Mouse (Mus musculus) intestine, postnatal 0 days (tissue): ENCODE results near the gene Efcc1. TPM values are rescaled to one million over a fixed set of nuclear protein-coding genes. Genes with fewer than 3 reads are reported as not detected.

Experiments used
- ATAC-seq: fragments of 200-750 bp; cut with Nextera tagmentation; 2 replicates; pipeline ENCODE4 v1.8.0; 2017; ENCODE audit warnings: mild to moderate bottlenecking, moderate TSS enrichment, moderate library complexity
- H3K27ac ChIP-seq: fragments of 300-500 bp; sonication (generic); 2 replicates; pipeline ENCODE4 v1.5.1; 2014; ENCODE audit warnings: mild to moderate bottlenecking, low read depth, low read length, moderate library complexity
- H3K27me3 ChIP-seq: fragments of 300-500 bp; sonication (generic); replicated peaks from 2 replicates; pipeline ENCODE4 v1.6.1; 2014; ENCODE audit warnings: low read length, mixed read lengths; ENCODE audit not compliant: control insufficient read depth, insufficient read depth
- H3K36me3 ChIP-seq: fragments of 300-500 bp; sonication (generic); 2 replicates; pipeline ENCODE4 v1.6.1; 2014; ENCODE audit warnings: mild to moderate bottlenecking, moderate library complexity; ENCODE audit not compliant: control insufficient read depth, insufficient read depth
- H3K4me1 ChIP-seq: fragments of 300-500 bp; sonication (generic); replicated peaks from 2 replicates; pipeline ENCODE4 v1.6.1; 2014; ENCODE audit warnings: antibody characterized with exemption, low read length, mixed read lengths; ENCODE audit not compliant: control insufficient read depth, insufficient read depth
- H3K4me2 ChIP-seq: fragments of 300-500 bp; sonication (generic); replicated peaks from 2 replicates; pipeline ENCODE4 v1.6.1; 2014; ENCODE audit warnings: low read depth, mild to moderate bottlenecking, moderate library complexity
- H3K4me3 ChIP-seq: fragments of 300-500 bp; sonication (generic); 2 replicates; pipeline ENCODE4 v1.5.1; 2014; ENCODE audit warnings: low read depth, low read length
- H3K9ac ChIP-seq: fragments of 300-500 bp; sonication (generic); 2 replicates; pipeline ENCODE4 v1.6.1; 2014; ENCODE audit warnings: mild to moderate bottlenecking, low read depth, low read length
- H3K9me3 ChIP-seq: fragments of 300-500 bp; sonication (generic); 2 replicates; pipeline ENCODE4 v1.6.1; 2016; ENCODE audit warnings: mixed run types; ENCODE audit not compliant: control insufficient read depth
- CTCF ChIP-seq: sonication (generic); IDR thresholded peaks from 2 replicates; pipeline ENCODE4 v1.5.1; 2016; ENCODE audit warnings: low read depth, mild to moderate bottlenecking, control low read depth, antibody characterized with exemption, moderate library complexity
- WGBS: fragments of 180-500 bp; shearing (Covaris S2); extraction: QIAGEN DNeasy Blood & Tissue Kit; methylation state at CpG from one replicate; pipeline ENCODE4 v1.1.7; 2014; 5-methylcytosine and 5-hydroxymethylcytosine counted together
- polyA plus RNA-seq: library from polyadenylated mRNA; unstranded; fragments of >200 nt; fragmentation: Nextera tagmentation; extraction: Ambion mirVana; gene quantifications from 2 replicates; pipeline ENCODE4 v1.2.1, GENCODE M21; 2015

Efcc1 gene
- polyA plus RNA-seq, 1 experiment from 2014 or later, result 0.86 TPM

GRCm38 (mm10) chr6:87748078-87748477, 17.4 kb downstream of the Efcc1 start:
- Histone ChIP-seq H3K4me3 (no peak overlapping the region), H3K27me3 (no peaks in the 10 kb centered on the region), H3K4me2 (no peak overlapping the region), H3K27ac (no peak overlapping the region), H3K9me3 (no peaks in the 10 kb centered on the region), H3K4me1 (0 out of 2 replicates have a peak, but pooled peaks cover 3% of the 10 kb centered on the region), H3K36me3 (no peaks in the 10 kb centered on the region), H3K9ac (no peak overlapping the region)
- WGBS, result 84% methylated on average over 2 of the region's 2 CpGs
- TF ChIP-seq CTCF, result no peak
- no peak for ATAC-seq

- 83% methylated on average over 6 of the region's 6 CpGs for WGBS
- Histone ChIP-seq H3K9ac (no peak overlapping the region), H3K9me3 (no peaks in the 10 kb centered on the region), H3K36me3 (no peaks in the 10 kb centered on the region), H3K27ac (no peak overlapping the region), H3K4me3 (no peak overlapping the region), H3K4me1 (0 out of 2 replicates have a peak, but pooled peaks cover 3% of the 10 kb centered on the region), H3K4me2 (no peak overlapping the region), H3K27me3 (no peaks in the 10 kb centered on the region)
- ATAC-seq, result no peak
- TF ChIP-seq CTCF, result no peak
These were observed 17.9 kb downstream of the Efcc1 start for GRCm38 (mm10) chr6:87748531-87748930.

GRCm38 (mm10) chr6:87750184-87750910, 19.7 kb downstream of the Efcc1 start:
- Histone ChIP-seq H3K36me3 (no peaks in the 10 kb centered on the region), H3K9me3 (no peaks in the 10 kb centered on the region), H3K27me3 (no peaks in the 10 kb centered on the region), H3K9ac (no peak overlapping the region), H3K4me2 (no peak overlapping the region), H3K4me1 (0 out of 2 replicates have a peak, but pooled peaks cover 2% of the 10 kb centered on the region), H3K4me3 (no peak overlapping the region), H3K27ac (no peak overlapping the region)
- WGBS, result 89% methylated on average over 8 of the region's 8 CpGs
- ATAC-seq, result no peak
- TF ChIP-seq CTCF, result no peak

- no peak for TF ChIP-seq CTCF
- no peaks in the 10 kb centered on the region for H3K27me3 ChIP-seq
- no peak for ATAC-seq
- no peaks in the 10 kb centered on the region for H3K4me1 ChIP-seq
- no peak overlapping the region for H3K4me2 ChIP-seq
- no peak overlapping the region for H3K4me3 ChIP-seq
- no peak overlapping the region for H3K9ac ChIP-seq
- H3K27ac ChIP-seq, result no peak overlapping the region
- H3K9me3 ChIP-seq, result no peaks in the 10 kb centered on the region
- no peaks in the 10 kb centered on the region for H3K36me3 ChIP-seq
- 88% methylated on average over 6 of the region's 6 CpGs for WGBS
These were observed 20.9 kb downstream of the Efcc1 start for GRCm38 (mm10) chr6:87751574-87751973.

GRCm38 (mm10) chr6:87755196-87755595, 24.5 kb downstream of the Efcc1 start:
- H3K4me3 ChIP-seq, result no peak overlapping the region
- 0 out of 2 replicates have a peak, but pooled peaks cover 3% of the 10 kb centered on the region for H3K4me1 ChIP-seq
- no peak overlapping the region for H3K4me2 ChIP-seq
- no peak for ATAC-seq
- no peaks in the 10 kb centered on the region for H3K9me3 ChIP-seq
- no peaks in the 10 kb centered on the region for H3K36me3 ChIP-seq
- H3K27me3 ChIP-seq, result no peaks in the 10 kb centered on the region
- WGBS, result 90% methylated on average over 4 of the region's 4 CpGs
- H3K27ac ChIP-seq, result no peak overlapping the region
- no peak for TF ChIP-seq CTCF
- no peak overlapping the region for H3K9ac ChIP-seq

- H3K4me1 ChIP-seq, result 0 out of 2 replicates have a peak, but pooled peaks cover 3% of the 10 kb centered on the region
- no peak for ATAC-seq
- H3K27me3 ChIP-seq, result no peaks in the 10 kb centered on the region
- H3K36me3 ChIP-seq, result no peaks in the 10 kb centered on the region
- no peaks in the 10 kb centered on the region for H3K9me3 ChIP-seq
- no peak overlapping the region for H3K9ac ChIP-seq
- no peak for TF ChIP-seq CTCF
- 89% methylated on average over 8 of the region's 8 CpGs for WGBS
- H3K27ac ChIP-seq, result no peak overlapping the region
- H3K4me2 ChIP-seq, result no peak overlapping the region
- H3K4me3 ChIP-seq, result no peak overlapping the region
These were observed 26.2 kb downstream of the Efcc1 start for GRCm38 (mm10) chr6:87756896-87757295.
